Mouse (Mus musculus): ENCODE measurements at regions not wholly inside any gene's neighbourhood (a gene's known extent, or its start where the extent isn't known, plus 50 kb on each side); places are given as distances from the start of the nearest gene placed in this dataset.

DNA sequence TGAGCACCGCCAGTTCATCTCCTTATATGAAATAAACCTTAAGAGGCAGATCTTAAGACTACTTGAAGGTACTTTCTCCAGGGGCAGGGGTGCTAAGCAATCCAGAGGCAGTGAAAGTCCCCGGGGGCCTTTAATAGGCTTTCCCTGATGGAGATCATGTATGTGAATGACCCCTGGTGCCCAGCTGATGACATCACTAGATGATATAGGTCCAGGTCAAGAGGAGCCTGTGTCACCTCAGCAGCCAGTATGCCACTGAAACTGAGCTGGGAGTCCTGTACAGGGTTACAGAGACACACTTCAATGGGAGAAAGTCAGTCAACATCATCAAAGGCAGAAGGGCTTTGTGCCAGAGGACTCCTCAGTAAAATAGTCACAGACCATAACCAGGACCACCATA lies 457.8 kb downstream of the Wdr11 start:
- H3K4me3 ChIP-seq (replicated peaks), result no peak overlapping the region
- no peak for ATAC-seq
- H3K9me3 ChIP-seq, result no peaks in the 10 kb centered on the region
- H3K9ac ChIP-seq, result no peak overlapping the region
- H3K4me1 ChIP-seq (replicated peaks), result peaks cover 7% of the 10 kb centered on the region; the same call in 1 of the 2 replicates
- H3K36me3 ChIP-seq, result no peaks in the 10 kb centered on the region
- whole genome bisulfite sequencing, result 84% methylated on average over 2 of the region's 2 CpGs
- no peak overlapping the region for H3K27ac ChIP-seq
- no peak overlapping the region for H3K4me2 ChIP-seq (replicated peaks)
- H3K27me3 ChIP-seq (replicated peaks), result no peaks in the 10 kb centered on the region

GRCm38 (mm10) chr7:130050120-130050519 lies 458.5 kb downstream of the Wdr11 start:
- Histone ChIP-seq H3K9me3 (no peaks in the 10 kb centered on the region), H3K4me2 (replicated peaks) (no peak overlapping the region), H3K9ac (no peak overlapping the region), H3K27ac (no peak overlapping the region), H3K27me3 (replicated peaks) (no peaks in the 10 kb centered on the region), H3K4me3 (replicated peaks) (no peak overlapping the region), H3K4me1 (replicated peaks) (0 out of 2 replicates have a peak, but pooled peaks cover 2% of the 10 kb centered on the region), H3K36me3 (no peaks in the 10 kb centered on the region)
- no peak for ATAC-seq
- 16% methylated on average over 2 of the region's 2 CpGs for WGBS

- H3K4me1 ChIP-seq (replicated peaks), result 0 out of 2 replicates have a peak, but pooled peaks cover 2% of the 10 kb centered on the region
- no peaks in the 10 kb centered on the region for H3K36me3 ChIP-seq
- no peaks in the 10 kb centered on the region for H3K27me3 ChIP-seq (replicated peaks)
- H3K27ac ChIP-seq, result no peak overlapping the region
- WGBS, result 88% methylated on average over 5 of the region's 5 CpGs
- H3K4me2 ChIP-seq (replicated peaks), result no peak overlapping the region
- no peak for ATAC-seq
- H3K9me3 ChIP-seq, result no peaks in the 10 kb centered on the region
- H3K9ac ChIP-seq, result no peak overlapping the region
- H3K4me3 ChIP-seq (replicated peaks), result no peak overlapping the region
Observed at GRCm38 (mm10) chr7:130052376-130052775, 460.7 kb downstream of the Wdr11 start.

GRCm38 (mm10) chr7:130057708-130058107 lies 462.5 kb downstream of the Ate1 start:
- ATAC-seq, result no peak
- no peak overlapping the region for H3K4me2 ChIP-seq (replicated peaks)
- H3K36me3 ChIP-seq, result no peaks in the 10 kb centered on the region
- no peak overlapping the region for H3K4me3 ChIP-seq (replicated peaks)
- no peak overlapping the region for H3K9ac ChIP-seq
- H3K27me3 ChIP-seq (replicated peaks), result no peaks in the 10 kb centered on the region
- 75% methylated on average over 6 of the region's 6 CpGs for WGBS
- H3K4me1 ChIP-seq (replicated peaks), result no peaks in the 10 kb centered on the region; the same call in 1 of the 2 replicates
- no peaks in the 10 kb centered on the region for H3K9me3 ChIP-seq
- H3K27ac ChIP-seq, result no peak overlapping the region

- Histone ChIP-seq H3K4me2 (replicated peaks) (no peak overlapping the region), H3K4me3 (replicated peaks) (no peak overlapping the region), H3K27me3 (replicated peaks) (no peaks in the 10 kb centered on the region), H3K36me3 (no peaks in the 10 kb centered on the region), H3K9ac (no peak overlapping the region), H3K4me1 (replicated peaks) (no peaks in the 10 kb centered on the region; the same call in 1 of the 2 replicates), H3K9me3 (no peaks in the 10 kb centered on the region), H3K27ac (no peak overlapping the region)
- ATAC-seq, result 0 out of 2 replicates have a peak, but pooled peaks have one; percentile 23
- WGBS, result 61% methylated on average over 12 of the region's 12 CpGs
Observed at GRCm38 (mm10) chr7:130058267-130058666, 461.9 kb downstream of the Ate1 start.

- no peak overlapping the region for H3K4me2 ChIP-seq (replicated peaks)
- peaks cover 3% of the 10 kb centered on the region for H3K4me1 ChIP-seq (replicated peaks)
- H3K27ac ChIP-seq, result no peak overlapping the region
- no peaks in the 10 kb centered on the region for H3K9me3 ChIP-seq
- no peak overlapping the region for H3K9ac ChIP-seq
- no peaks in the 10 kb centered on the region for H3K27me3 ChIP-seq (replicated peaks)
- ATAC-seq, result no peak
- no peaks in the 10 kb centered on the region for H3K36me3 ChIP-seq
- H3K4me3 ChIP-seq (replicated peaks), result no peak overlapping the region
- whole genome bisulfite sequencing, result 71% methylated on average over 15 of the region's 15 CpGs
Observed at GRCm38 (mm10) chr7:130059684-130060607, 460.2 kb downstream of the Ate1 start.

DNA sequence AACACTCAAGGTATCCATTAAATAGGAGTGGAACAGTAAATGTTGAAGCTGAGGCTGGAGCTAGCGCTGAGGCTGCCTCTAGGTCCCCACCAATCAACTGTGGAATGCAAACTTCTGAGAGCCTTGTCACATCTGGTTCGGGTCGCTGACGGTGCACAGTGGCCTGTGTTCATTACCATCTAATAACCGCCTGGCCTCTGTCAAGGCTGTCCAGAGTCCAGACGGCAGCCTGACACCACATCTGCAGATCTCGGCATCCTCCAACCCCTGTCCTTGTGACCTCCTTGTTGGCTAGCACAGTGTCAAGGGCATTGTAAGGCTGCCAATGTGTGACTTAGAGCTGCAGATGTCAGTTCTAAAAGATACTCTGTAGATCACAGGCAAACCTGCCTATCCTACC lies 455.7 kb downstream of the Ate1 start:
- Histone ChIP-seq H3K9me3 (no peaks in the 10 kb centered on the region), H3K9ac (no peak overlapping the region), H3K27me3 (replicated peaks) (no peaks in the 10 kb centered on the region), H3K4me1 (replicated peaks) (peaks cover 3% of the 10 kb centered on the region), H3K4me2 (replicated peaks) (no peak overlapping the region), H3K27ac (no peak overlapping the region), H3K4me3 (replicated peaks) (no peak overlapping the region), H3K36me3 (no peaks in the 10 kb centered on the region)
- ATAC-seq, result peak; percentile 39; the same call in 1 of the 2 replicates
- WGBS, result 20% methylated on average over 7 of the region's 7 CpGs

DNA sequence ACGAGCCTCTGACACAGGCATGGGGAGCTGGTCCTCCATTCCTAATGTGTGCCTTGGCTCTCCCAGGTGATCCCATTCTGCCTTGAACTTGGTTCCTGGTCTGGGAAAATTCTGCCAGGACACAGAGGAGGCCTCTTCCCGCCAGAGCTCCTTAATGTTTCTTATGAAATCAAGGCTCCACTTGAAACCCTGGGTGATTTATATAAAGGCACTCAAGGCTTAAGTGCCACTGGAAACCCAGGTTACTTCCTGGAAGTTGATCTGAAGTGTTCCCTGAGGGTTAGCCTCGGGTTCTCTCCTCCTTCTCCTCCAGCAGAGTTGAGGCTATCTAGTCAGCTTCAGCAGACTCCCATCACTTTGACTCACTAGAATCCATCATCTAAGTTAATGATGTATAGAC lies 451.9 kb downstream of the Ate1 start:
- no peaks in the 10 kb centered on the region for H3K27me3 ChIP-seq (replicated peaks)
- H3K9me3 ChIP-seq, result no peaks in the 10 kb centered on the region
- no peak overlapping the region for H3K4me2 ChIP-seq (replicated peaks)
- H3K36me3 ChIP-seq, result no peaks in the 10 kb centered on the region
- no peak for ATAC-seq
- no peak overlapping the region for H3K4me3 ChIP-seq (replicated peaks)
- WGBS, result 57% methylated on average over 3 of the region's 3 CpGs
- H3K27ac ChIP-seq, result no peak overlapping the region
- no peak overlapping the region for H3K9ac ChIP-seq
- peaks cover 5% of the 10 kb centered on the region; the same call in 1 of the 2 replicates for H3K4me1 ChIP-seq (replicated peaks)

DNA sequence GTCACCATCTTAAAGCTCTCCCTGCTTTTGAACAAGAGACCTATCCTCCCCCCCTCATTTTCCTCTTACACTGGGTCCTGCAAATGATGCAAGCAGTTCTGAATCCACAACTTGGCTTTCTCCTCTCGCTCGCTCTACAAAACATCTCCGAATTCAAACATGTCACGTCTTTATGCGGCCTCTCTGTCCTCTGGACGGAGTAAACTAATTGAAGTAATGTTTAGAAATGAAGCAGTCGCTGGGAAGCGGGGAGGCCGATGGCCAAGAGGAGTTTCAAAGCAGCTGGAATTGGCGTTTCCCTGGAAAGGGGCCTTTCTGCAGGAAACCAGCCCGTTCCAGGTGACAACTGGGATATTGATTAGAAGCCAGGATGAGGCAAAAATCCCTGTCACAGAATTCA lies 446.8 kb downstream of the Ate1 start:
- Histone ChIP-seq H3K4me1 (replicated peaks) (peaks cover 15% of the 10 kb centered on the region), H3K4me2 (replicated peaks) (peak overlapping the region; percentile 66), H3K4me3 (replicated peaks) (peak overlapping the region; percentile 17), H3K27ac (peak overlapping the region; percentile 78), H3K36me3 (no peaks in the 10 kb centered on the region), H3K9me3 (no peaks in the 10 kb centered on the region), H3K27me3 (replicated peaks) (no peaks in the 10 kb centered on the region), H3K9ac (peak overlapping the region; percentile 11; the same call in 1 of the 2 replicates)
- peak; percentile 65 for ATAC-seq
- 29% methylated on average over 11 of the region's 11 CpGs for WGBS

- peak overlapping the region; percentile 30; the same call in 1 of the 2 replicates for H3K9ac ChIP-seq
- 14% methylated on average over 27 of the region's 27 CpGs for WGBS
- ATAC-seq, result peak; percentile 77
- peak overlapping the region; percentile 78 for H3K27ac ChIP-seq
- H3K4me1 ChIP-seq (replicated peaks), result peaks cover 15% of the 10 kb centered on the region
- peak overlapping the region; percentile 17 for H3K4me3 ChIP-seq (replicated peaks)
- H3K9me3 ChIP-seq, result no peaks in the 10 kb centered on the region
- no peaks in the 10 kb centered on the region for H3K36me3 ChIP-seq
- no peaks in the 10 kb centered on the region for H3K27me3 ChIP-seq (replicated peaks)
- peak overlapping the region; percentile 66 for H3K4me2 ChIP-seq (replicated peaks)
Observed at GRCm38 (mm10) chr7:130073890-130074819, 446.0 kb downstream of the Ate1 start.

DNA sequence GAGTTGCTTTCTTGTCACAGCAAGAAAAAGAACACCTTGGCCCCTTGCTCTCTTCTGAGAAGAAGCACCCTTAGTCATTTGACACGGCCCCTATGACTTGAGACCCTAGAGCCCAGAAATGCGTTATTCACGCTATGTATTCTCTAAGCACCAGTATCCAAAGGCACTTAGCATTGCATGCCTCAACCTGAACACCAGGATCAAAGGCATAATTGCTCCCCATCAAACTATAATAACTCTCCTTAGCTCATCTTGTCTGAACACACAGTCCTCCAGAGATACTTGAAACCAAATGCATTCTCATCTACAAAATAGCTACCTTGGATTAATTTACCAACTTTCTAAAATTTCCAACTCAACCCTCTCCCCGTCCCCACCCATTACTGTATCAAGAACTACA lies 437.5 kb downstream of the Ate1 start:
- no peak for ATAC-seq
- Histone ChIP-seq H3K4me3 (replicated peaks) (no peak overlapping the region), H3K4me1 (replicated peaks) (0 out of 2 replicates have a peak, but pooled peaks cover 3% of the 10 kb centered on the region), H3K9me3 (no peaks in the 10 kb centered on the region), H3K27ac (no peak overlapping the region), H3K4me2 (replicated peaks) (no peak overlapping the region), H3K27me3 (replicated peaks) (no peaks in the 10 kb centered on the region), H3K36me3 (no peaks in the 10 kb centered on the region), H3K9ac (no peak overlapping the region)
- WGBS, result 86% methylated on average over 4 of the region's 4 CpGs

DNA sequence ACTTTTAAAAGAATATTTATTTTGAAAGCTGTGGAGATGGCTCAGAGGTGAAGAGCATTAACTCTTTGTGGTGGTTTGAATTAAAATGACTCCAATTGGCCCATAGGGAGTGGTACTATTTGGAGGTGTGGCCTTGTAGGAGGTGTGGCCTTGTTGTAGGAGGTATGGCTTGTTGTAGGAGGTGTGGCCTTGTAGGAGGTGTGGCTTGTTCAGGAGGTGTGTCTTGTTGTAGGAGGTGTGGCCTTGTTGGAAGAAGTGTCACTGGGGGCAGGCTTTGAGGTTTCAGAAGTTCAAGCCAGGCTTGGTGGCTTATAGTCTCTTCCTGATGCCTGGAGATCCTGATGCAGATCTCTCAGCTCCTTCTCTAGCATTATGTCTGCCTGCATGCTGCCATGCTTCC lies 434.5 kb downstream of the Ate1 start:
- Histone ChIP-seq H3K9ac (no peak overlapping the region), H3K36me3 (no peaks in the 10 kb centered on the region), H3K27ac (no peak overlapping the region), H3K4me3 (replicated peaks) (no peak overlapping the region), H3K4me2 (replicated peaks) (no peak overlapping the region), H3K4me1 (replicated peaks) (0 out of 2 replicates have a peak, but pooled peaks cover 3% of the 10 kb centered on the region), H3K27me3 (replicated peaks) (no peaks in the 10 kb centered on the region), H3K9me3 (no peaks in the 10 kb centered on the region)
- ATAC-seq, result no peak
